Mouse (Mus musculus) megakaryocyte, adult 5-6 weeks (primary cell): ENCODE results near the gene A630023A22Rik. TPM values are rescaled to one million over a fixed set of nuclear protein-coding genes. Genes with fewer than 3 reads are reported as not detected.

ENCODE experiments used
- total RNA-seq, 2 experiments: library from RNA; stranded (forward) in 1 of 2; stranded (reverse) in 1 of 2; fragments of 153-499, 151-499 nt in 1 of 2; fragments of 221-1000, 200-1000 nt in 1 of 2; gene quantifications; 2 replicates each; pipeline versions ENCODE4 v1.2.3 to v1.2.4; 2015 to 2017

Gene A630023A22Rik
- total RNA-seq, 2 experiments from 2014 or later: not detected

Other genes with a start within 250 kb of the A630023A22Rik start
- gene Gdf10, start 179.2 kb downstream of the A630023A22Rik start, total RNA-seq (2015): not detected in 2 replicates
- gene Gdf10, start 179.2 kb downstream of the A630023A22Rik start, total RNA-seq (2017): not detected in 2 replicates
- not detected in 2 replicates for gene Gdf2, start 161.7 kb downstream of the A630023A22Rik start, total RNA-seq (2015)
- gene Gdf2, start 161.7 kb downstream of the A630023A22Rik start, total RNA-seq (2017): not detected in 2 replicates
- not detected in 2 replicates for gene Rbp3, start 148.8 kb downstream of the A630023A22Rik start, total RNA-seq (2015)
- gene Rbp3, start 148.8 kb downstream of the A630023A22Rik start, total RNA-seq (2017): not detected in 2 replicates
- gene Zfp488, start 124.0 kb downstream of the A630023A22Rik start, total RNA-seq (2015): not detected in 2 replicates
- 0.08 TPM in 1 of 2 replicates, not detected in the other for gene Zfp488, start 124.0 kb downstream of the A630023A22Rik start, total RNA-seq (2017)
- gene Gm30083, start 87.6 kb downstream of the A630023A22Rik start, total RNA-seq (2015): not detected in 2 replicates
- gene Gm30083, start 87.6 kb downstream of the A630023A22Rik start, total RNA-seq (2017): not detected in 2 replicates
- gene Gm5460, start 86.0 kb downstream of the A630023A22Rik start, total RNA-seq (2015): not detected in 2 replicates
- not detected in 2 replicates for gene Gm5460, start 86.0 kb downstream of the A630023A22Rik start, total RNA-seq (2017)
- not detected in 2 replicates for gene Antxrl, start 50.0 kb downstream of the A630023A22Rik start, total RNA-seq (2015)
- not detected in 2 replicates for gene Antxrl, start 50.0 kb downstream of the A630023A22Rik start, total RNA-seq (2017)
- gene Anxa8, start 16.8 kb downstream of the A630023A22Rik start, total RNA-seq (2015): not detected in 2 replicates
- not detected in 2 replicates for gene Anxa8, start 16.8 kb downstream of the A630023A22Rik start, total RNA-seq (2017)
- not detected in 2 replicates for gene Npy4r, start 49.7 kb upstream of the A630023A22Rik start, total RNA-seq (2015)
- gene Npy4r, start 49.7 kb upstream of the A630023A22Rik start, total RNA-seq (2017): not detected in 2 replicates
- not detected in 2 replicates for gene Gprin2, start 98.9 kb upstream of the A630023A22Rik start, total RNA-seq (2015)
- gene Gprin2, start 98.9 kb upstream of the A630023A22Rik start, total RNA-seq (2017): not detected in 2 replicates
- not detected in 2 replicates for gene Syt15, start 116.8 kb upstream of the A630023A22Rik start, total RNA-seq (2015)
- gene Syt15, start 116.8 kb upstream of the A630023A22Rik start, total RNA-seq (2017): not detected in 2 replicates
- gene Shld2, start 207.7 kb upstream of the A630023A22Rik start, total RNA-seq (2015): 11.5 and 13.4 TPM in 2 replicates
- 12.9 and 14.6 TPM in 2 replicates for gene Shld2, start 207.7 kb upstream of the A630023A22Rik start, total RNA-seq (2017)
- 362 and 395 TPM in 2 replicates for gene Glud1, start 208.0 kb upstream of the A630023A22Rik start, total RNA-seq (2015)
- gene Glud1, start 208.0 kb upstream of the A630023A22Rik start, total RNA-seq (2017): 294 and 308 TPM in 2 replicates